Mouse (Mus musculus) MN1 (cell line): ENCODE results near the gene Tmem120b.
A peak's percentile ranks its signal among the peaks of the same experiment; 100 is the strongest.

ENCODE experiments used
- DNase-seq: peaks from one replicate; pipeline ENCODE4 v3.0.0-alpha.2; 2016; ENCODE audit warnings: low spot score

Tmem120b gene

DNA sequence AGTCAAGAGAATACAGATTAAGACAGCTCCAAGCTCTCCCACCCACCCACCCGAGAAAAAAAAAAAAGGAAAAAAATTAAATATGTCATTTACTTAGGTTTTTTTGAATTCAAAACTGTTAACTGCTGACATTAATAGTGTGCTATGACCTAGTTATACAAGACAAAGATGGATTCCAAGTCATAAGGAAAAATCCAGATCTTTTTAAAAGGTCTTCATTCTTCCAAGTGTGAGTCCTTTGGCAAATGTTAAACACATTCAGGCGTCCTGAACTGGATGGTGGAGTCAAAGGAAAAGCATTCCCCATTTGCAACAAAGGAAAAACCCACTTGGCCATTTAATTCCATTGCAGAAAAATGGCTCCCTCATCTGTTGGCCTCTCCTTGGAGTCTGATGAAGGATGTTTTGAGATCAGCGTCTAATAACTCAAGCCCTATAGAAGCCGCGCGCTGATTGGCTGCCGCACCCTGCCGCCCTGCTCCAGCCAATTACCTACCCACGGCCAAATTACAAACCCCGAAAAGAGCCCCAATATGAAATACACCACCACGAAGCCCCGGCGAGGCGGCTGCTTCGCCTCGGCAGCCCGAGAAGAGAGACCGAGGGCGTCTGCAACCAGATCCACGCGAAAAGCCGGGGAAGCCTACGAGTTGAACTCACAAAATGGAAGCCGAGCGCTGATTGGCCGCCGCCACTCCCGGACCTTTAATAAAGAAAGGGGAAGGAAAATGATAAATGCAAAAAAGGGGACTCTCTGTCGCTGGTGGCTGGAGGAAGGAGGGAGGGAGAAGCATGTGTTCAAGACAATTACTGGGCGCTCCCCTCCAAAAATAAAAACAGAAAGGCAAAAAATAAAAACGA lies 72.7 kb downstream of the Tmem120b start:
- DNase-seq: peak; percentile 82

- DNase-seq: peak; percentile 40
These were observed 73.4 kb downstream of the Tmem120b start for GRCm38 (mm10) chr5:123141555-123142160.

GRCm38 (mm10) chr5:123142161-123143157 lies 74.2 kb downstream of the Tmem120b start, which contains the start of gene Setd1b:
TSS of gene Setd1b (plus strand) at chr5:123142193.
- DNase-seq: peak; percentile 40

GRCm38 (mm10) chr5:123143251-123143970 lies 75.2 kb downstream of the Tmem120b start:
- DNase-seq: peak; percentile 67

- DNase-seq: no peak
These were observed 75.9 kb downstream of the Tmem120b start for GRCm38 (mm10) chr5:123143971-123144745.

DNA sequence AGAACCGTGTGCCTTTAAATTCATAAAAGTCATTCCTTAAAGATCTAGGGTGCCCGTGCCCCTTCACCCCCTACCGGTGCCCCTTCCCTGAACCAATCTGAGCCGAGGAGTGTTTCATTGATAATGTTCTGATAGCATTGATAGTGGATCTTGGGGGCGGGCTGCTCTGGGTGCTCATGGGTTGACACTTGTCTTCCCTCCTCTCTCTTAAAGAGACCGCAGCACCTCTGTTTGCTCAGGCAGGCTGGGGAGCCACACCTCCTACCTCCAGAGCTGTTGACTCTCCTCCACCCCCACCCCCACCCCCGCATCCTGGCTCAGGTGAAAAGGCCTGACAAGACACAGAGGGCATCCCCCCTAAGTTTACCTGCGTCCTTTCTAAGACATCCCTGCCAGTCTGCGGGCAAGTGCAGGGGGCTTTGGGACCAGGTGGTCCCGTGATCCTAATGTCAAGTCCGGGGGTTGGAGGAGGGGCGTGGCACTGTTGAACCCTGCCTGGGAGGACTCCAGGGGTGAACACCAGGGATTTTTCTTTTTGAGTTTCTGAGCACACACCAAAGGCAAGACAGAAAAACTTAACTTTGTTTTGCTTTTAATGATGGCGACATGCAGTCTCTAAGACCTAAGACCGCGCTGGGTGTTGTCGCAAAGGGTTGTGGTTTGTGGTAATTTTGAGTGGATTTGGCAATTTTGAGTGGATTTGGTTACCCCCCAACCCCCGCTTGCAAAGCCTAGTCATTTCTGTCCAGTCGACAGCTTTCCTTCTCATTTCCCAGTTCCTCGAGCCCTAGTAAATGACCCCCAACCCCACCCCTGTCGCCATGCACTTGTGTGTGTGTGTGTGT lies 76.8 kb downstream of the Tmem120b start:
- DNase-seq: no peak

- no peak for DNase-seq
These were observed 78.1 kb downstream of the Tmem120b start for GRCm38 (mm10) chr5:123146357-123146756.

GRCm38 (mm10) chr5:123147569-123147968 lies 79.4 kb downstream of the Tmem120b start:
- DNase-seq: no peak

DNA sequence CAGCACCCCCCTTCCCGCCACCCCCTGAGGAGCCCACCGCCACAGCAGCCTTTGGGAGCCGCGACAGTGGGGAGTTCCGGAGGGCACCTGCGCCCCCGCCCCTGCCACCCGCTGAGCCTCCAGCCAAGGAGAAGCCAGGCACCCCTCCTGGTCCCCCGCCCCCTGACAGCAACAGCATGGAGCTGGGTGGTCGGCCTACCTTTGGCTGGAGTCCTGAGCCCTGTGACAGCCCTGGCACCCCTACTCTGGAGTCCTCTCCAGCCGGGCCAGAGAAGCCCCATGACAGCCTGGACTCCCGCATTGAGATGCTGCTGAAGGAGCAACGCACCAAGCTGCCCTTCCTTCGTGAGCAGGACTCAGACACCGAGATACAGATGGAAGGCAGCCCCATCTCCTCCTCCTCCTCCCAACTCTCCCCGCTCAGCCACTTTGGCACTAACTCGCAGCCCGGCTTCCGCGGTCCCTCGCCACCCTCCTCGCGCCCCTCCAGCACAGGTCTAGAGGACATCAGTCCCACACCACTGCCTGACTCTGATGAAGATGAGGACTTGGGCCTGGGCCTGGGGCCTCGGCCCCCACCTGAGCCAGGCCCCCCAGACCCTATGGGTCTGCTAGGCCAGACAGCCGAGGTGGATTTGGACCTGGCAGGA lies 80.0 kb downstream of the Tmem120b start:
- DNase-seq: no peak

DNA sequence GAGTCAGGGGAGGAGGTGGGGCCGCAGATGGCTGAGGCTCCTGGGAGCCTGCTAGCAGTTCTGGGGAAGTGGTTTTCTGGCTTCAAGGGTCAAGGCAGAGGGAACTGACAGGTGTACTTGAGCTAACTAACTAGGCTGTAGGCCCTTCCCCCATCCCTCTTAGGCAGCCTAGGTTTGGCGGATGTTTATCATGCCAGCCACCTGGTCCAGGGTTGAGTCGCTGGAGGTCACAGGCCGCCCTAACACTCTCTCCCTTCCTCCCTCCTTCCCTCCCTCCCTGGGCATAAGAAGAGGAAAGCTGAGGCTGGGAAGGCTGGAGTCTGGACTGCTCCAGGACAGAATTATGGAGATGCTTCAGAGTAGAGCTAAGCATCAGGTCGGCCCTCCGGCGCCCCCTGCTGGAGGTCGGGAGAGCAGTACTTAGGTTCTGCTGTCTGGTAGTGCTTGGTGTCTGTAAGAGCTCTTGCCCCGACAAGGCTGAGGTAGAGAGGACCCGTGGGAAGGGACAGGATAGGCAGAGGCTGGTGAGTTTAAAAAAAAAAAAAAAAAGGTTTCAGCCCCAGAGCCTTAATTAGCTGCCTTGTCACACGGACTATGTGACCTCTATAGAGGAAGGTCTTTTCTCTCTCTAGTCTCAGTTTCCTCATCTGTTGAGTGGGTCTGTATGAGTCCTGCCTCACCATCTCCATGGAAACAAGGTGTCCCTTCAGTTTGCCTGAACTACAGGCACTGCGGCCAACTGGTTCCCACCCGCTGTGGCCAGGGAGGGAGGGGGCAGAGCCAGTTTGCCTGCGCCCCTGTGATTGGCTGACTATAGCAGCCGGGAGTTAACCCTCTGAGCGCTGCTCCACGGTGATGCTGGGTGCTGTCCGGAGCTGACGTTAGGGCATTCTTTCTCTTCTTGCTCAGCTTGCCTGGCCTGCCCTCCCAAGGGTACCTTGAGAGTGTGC lies 81.5 kb downstream of the Tmem120b start:
- peak; percentile 79 for DNase-seq

GRCm38 (mm10) chr5:123150641-123151040 lies 82.4 kb downstream of the Tmem120b start:
- no peak for DNase-seq

GRCm38 (mm10) chr5:123151077-123151476 lies 82.9 kb downstream of the Tmem120b start:
- DNase-seq: no peak

DNA sequence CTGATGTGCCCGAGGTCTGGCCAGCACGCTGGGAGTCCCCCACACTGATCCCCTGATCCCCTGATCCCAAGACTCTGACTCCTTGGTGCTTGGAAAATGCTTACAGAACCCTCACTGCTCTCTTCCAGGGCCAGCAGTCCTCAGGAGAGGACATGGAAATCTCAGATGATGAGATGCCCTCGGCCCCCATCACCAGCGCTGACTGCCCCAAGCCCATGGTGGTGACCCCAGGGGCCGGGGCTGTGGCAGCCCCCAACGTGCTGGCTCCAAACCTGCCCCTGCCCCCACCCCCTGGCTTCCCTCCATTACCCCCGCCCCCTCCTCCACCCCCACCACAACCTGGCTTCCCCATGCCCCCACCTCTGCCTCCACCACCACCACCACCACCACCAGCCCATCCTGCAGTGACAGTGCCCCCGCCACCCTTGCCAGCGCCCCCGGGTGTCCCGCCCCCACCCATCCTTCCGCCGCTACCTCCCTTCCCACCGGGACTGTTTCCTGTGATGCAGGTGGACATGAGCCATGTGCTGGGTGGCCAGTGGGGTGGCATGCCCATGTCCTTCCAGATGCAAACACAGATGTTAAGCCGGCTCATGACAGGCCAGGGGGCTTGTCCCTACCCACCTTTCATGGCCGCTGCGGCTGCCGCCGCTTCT lies 83.6 kb downstream of the Tmem120b start:
- DNase-seq: no peak

GRCm38 (mm10) chr5:123152901-123153300 lies 84.7 kb downstream of the Tmem120b start:
- no peak for DNase-seq

- peak; percentile 43 for DNase-seq
These were observed 87.2 kb downstream of the Tmem120b start for GRCm38 (mm10) chr5:123155425-123155824.

DNA sequence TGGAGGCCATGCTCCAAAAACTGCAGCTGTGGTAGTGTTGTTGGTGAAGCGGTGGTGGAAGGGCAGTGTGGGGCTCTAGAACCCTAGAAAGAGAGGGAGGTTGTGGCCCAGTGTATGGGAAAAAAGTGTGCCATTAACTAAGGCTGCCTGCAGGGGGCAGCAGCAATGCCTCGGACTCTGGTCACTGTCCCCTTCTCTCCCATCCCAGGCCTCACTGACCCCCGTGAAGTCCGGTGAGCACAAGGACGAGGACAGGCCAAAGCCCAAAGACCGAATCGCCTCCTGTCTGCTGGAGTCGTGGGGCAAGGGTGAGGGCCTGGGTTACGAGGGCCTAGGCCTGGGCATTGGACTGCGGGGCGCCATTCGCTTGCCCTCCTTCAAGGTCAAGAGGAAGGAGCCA lies 88.5 kb downstream of the Tmem120b start:
- DNase-seq: no peak

- no peak for DNase-seq
These were observed 89.8 kb downstream of the Tmem120b start for GRCm38 (mm10) chr5:123157972-123158371.
